Mouse (Mus musculus) ES-Bruce4 (cell line): ENCODE results near the gene Rarg. TPM values are rescaled to one million over a fixed set of nuclear protein-coding genes. Genes with fewer than 3 reads are reported as not detected.

Experiments used
- H3K27ac ChIP-seq: 2 replicates; pipeline ENCODE4 v1.5.1; 2012; ENCODE audit warnings: low read length, inconsistent platforms; ENCODE audit not compliant: insufficient read depth
- H3K27me3 ChIP-seq: 2 replicates; pipeline ENCODE4 v1.6.1; 2012; ENCODE audit warnings: mild to moderate bottlenecking, low read length, inconsistent platforms; ENCODE audit not compliant: control insufficient read depth, poor library complexity, insufficient read depth, severe bottlenecking
- H3K36me3 ChIP-seq: 2 replicates; pipeline ENCODE4 v1.6.1; 2012; ENCODE audit warnings: inconsistent platforms, mild to moderate bottlenecking, low read length, moderate library complexity; ENCODE audit not compliant: control insufficient read depth, poor library complexity, insufficient read depth, severe bottlenecking
- H3K4me1 ChIP-seq: one replicate; pipeline ENCODE4 v1.8.1; 2011; ENCODE audit warnings: low read length; ENCODE audit not compliant: control insufficient read depth, insufficient read depth
- H3K4me3 ChIP-seq: 2 replicates; pipeline ENCODE4 v1.5.1; 2011; ENCODE audit warnings: low read depth, mild to moderate bottlenecking, low read length
- H3K9ac ChIP-seq: 2 replicates; pipeline ENCODE4 v1.6.1; 2012; ENCODE audit warnings: low read depth, mild to moderate bottlenecking, inconsistent platforms; ENCODE audit not compliant: poor library complexity, severe bottlenecking
- H3K9me3 ChIP-seq: replicated peaks from 2 replicates; pipeline ENCODE4 v1.6.1; 2012; ENCODE audit warnings: mild to moderate bottlenecking, low read length, inconsistent platforms; ENCODE audit not compliant: control insufficient read depth, poor library complexity, insufficient read depth, severe bottlenecking
- CTCF ChIP-seq: IDR thresholded peaks from one replicate; pipeline ENCODE4 v1.8.1; 2011; ENCODE audit warnings: low read depth, low read length
- EP300 ChIP-seq: IDR thresholded peaks from 2 replicates; pipeline ENCODE4 v1.6.1; 2011; ENCODE audit warnings: low read depth, low read length; ENCODE audit not compliant: insufficient read depth
- POLR2A ChIP-seq: IDR thresholded peaks from one replicate; pipeline ENCODE4 v1.8.1; 2011; ENCODE audit warnings: low read length; ENCODE audit not compliant: insufficient read depth
- polyA plus RNA-seq: library from polyadenylated mRNA; stranded (reverse); fragments of >200 nt; gene quantifications from 2 replicates; pipeline ENCODE4 v1.2.4, GENCODE M21; 2011; ENCODE audit warnings: low read depth; ENCODE audit not compliant: missing spikeins, insufficient read depth, insufficient read length

The Rarg gene
- polyA plus RNA-seq, 1 experiment = 42.7 TPM

DNA sequence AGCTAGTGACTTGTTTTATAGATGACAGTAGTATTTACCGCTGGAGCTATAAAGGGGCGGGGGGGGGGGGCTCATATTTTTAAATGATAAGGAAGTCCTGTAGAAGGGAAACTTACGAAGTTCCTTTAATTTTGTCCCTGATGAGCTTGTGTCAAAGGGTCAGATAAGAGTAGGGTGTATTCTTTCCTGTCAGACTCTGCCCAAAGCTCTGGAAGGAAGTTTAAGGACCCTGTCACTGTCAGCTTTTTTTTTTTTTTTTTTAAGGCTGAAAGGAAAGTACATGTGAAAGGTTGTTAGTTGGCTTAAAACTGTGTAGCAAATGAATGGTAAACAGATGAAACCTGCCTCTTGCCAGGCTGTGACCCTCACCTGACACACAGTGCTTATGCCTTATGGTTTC lies 26.3 kb upstream of the Rarg start:
- Histone ChIP-seq H3K27me3 (no peaks in the 10 kb centered on the region), H3K4me3 (no peak overlapping the region), H3K36me3 (peaks cover 18% of the 10 kb centered on the region), H3K9ac (no peak overlapping the region), H3K9me3 (no peaks in the 10 kb centered on the region), H3K27ac (no peak overlapping the region), H3K4me1 (no peaks in the 10 kb centered on the region)
- no peak for TF ChIP-seq EP300
- no peak for TF ChIP-seq POLR2A
- no peak for TF ChIP-seq CTCF

DNA sequence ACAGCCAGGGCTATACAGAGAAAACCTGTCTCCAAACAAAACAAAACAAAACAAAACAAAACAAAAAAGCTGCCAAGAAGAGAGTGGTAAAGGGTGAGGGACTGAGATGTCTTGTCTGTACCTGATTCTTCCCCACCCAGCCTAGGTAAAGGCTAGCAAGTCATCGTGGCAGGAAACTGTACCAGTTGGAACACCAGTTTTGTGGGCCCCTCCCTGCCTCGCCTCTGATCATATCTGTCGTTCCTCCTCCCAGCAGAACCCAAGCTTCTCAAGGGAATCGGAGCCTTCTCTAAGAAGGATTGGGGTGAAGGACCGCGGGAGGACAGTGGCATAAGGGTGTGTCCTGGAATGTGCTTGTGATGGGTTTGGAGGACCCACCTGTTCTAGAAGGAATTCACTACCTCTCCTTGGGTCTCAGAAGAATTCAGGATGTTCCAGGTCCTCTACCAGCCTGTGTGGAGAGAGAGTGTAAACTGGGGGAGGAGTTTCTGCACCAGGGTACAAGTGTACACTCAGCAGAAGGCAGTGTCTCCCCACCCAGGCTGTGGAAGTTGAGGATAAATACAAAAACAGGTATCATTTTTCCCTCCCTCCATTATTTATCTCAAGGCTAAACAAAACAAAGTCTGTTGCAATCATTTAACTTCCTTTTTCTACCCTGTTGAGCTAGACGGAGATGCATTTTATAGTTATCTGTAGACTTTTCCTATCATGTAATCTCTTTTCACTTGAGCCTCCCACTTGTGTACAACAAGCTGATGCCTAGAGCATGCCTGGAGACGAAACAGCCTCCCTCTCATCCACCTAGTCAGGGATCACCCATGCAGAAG lies 25.4 kb upstream of the Rarg start:
- H3K36me3 ChIP-seq = peaks cover 18% of the 10 kb centered on the region
- no peaks in the 10 kb centered on the region for H3K9me3 ChIP-seq
- TF ChIP-seq EP300 = no peak
- TF ChIP-seq POLR2A = no peak
- TF ChIP-seq CTCF = no peak
- no peak overlapping the region for H3K4me3 ChIP-seq
- H3K27ac ChIP-seq = no peak overlapping the region; the same call in 1 of the 2 replicates
- no peaks in the 10 kb centered on the region for H3K4me1 ChIP-seq
- H3K9ac ChIP-seq = no peak overlapping the region
- no peaks in the 10 kb centered on the region for H3K27me3 ChIP-seq

DNA sequence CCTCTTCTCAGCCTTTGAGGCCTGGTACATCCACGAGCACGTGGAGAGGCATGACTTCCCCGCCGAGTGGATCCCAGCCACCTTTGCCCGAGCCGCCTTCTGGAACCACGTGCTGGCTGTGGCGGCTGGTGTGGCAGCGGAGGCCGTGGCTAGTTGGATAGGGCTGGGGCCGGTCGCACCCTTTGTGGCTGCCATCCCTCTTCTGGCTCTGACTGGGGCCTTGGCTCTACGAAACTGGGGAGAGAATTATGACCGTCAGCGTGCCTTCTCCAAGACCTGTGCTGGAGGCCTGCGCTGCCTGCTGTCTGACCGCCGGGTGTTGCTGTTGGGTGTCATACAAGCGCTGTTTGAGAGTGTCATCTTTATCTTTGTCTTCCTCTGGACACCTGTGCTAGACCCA lies 23.3 kb upstream of the Rarg start:
- TF ChIP-seq CTCF = no peak
- no peak for TF ChIP-seq POLR2A
- TF ChIP-seq EP300 = no peak
- Histone ChIP-seq H3K36me3 (peaks cover 18% of the 10 kb centered on the region), H3K4me3 (peak overlapping the region; percentile 97), H3K4me1 (no peaks in the 10 kb centered on the region), H3K27me3 (no peaks in the 10 kb centered on the region), H3K9ac (peak overlapping the region; percentile 81), H3K27ac (no peak overlapping the region), H3K9me3 (no peaks in the 10 kb centered on the region)

DNA sequence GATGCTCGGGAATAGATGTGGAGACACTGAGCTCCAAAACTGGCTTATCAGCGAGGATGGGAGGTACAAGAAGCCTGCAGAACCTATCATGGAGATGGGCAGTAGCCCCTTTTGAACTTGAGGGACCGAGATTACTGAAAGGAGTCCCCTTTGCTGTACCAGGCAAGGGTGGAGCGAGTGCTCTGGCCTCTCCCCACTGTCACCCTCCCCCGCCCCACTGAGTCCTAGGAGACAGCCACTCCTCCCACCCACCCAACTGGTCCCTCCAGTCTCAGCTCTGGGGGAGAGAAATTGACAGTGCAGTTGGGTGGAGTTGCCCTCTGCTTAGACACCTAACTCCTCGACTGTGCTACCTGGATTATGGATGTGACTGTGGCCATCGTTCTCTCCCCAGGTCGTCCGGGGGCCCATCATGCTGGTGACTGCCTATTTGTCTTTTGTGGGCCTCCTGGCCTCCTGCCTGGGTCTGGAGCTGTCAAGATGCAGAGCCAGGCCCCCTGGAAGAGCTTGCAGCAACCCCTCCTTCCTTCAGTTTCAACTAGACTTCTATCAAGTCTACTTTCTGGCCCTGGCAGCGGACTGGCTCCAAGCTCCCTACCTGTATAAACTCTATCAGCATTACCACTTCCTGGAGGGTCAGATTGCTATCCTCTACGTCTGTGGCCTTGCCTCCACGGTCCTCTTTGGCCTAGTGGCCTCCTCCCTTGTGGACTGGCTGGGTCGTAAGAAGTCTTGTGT lies 22.6 kb upstream of the Rarg start:
- Histone ChIP-seq H3K27me3 (no peaks in the 10 kb centered on the region), H3K9me3 (no peaks in the 10 kb centered on the region), H3K36me3 (peaks cover 18% of the 10 kb centered on the region), H3K27ac (peak overlapping the region; percentile 37), H3K9ac (peak overlapping the region; percentile 81), H3K4me3 (peak overlapping the region; percentile 97), H3K4me1 (no peaks in the 10 kb centered on the region)
- no peak for TF ChIP-seq POLR2A
- TF ChIP-seq EP300 = no peak

DNA sequence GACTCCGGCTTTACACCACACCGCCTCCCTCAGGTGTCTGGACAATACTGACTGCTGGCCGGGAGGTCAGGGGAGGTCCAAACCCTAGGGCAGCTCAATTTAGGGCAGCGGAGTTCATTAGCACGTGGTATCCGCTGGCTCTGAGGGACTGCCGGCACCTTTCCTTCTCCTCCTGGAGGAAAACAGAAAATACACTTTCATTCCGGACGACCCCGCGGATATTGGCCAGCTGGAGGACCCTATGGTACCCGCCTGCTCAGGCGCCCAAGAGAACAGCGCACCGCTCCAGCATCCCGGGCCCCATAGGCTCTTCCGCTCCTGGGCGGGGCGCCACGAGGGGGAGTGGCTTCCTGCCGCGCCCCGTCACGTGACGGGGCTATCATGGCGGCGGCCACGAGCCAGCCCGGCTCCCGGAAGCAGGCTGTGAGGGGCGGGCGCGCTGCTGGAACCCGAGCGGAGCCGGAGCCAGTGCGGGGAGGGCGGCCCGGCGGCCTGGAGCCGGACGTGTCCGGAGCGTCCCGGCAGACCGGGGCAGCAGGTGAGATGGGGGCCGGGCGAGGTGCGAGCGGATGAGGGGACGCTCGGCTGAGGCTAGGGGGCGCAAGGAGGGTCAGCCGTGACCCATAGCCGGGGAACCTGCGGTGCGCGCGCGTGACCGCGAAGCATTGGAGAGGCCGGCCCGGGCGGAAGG lies 21.9 kb upstream of the Rarg start, which contains the start of gene Mfsd5:
Gene Mfsd5 (plus strand): TSS at position 363 of the 691 bp plus-strand sequence.
- TF ChIP-seq EP300 = 0 out of 2 replicates have a peak, but pooled peaks have one; percentile 44
- TF ChIP-seq POLR2A = peak; percentile 56
- TF ChIP-seq CTCF = peak; percentile 22
- Histone ChIP-seq H3K27ac (peak within 1 kb of the TSS; percentile 71), H3K4me3 (peak within 1 kb of the TSS; percentile 98), H3K4me1 (no peaks in the 10 kb centered on the region), H3K9ac (peak within 1 kb of the TSS; percentile 81), H3K27me3 (no peaks in the 10 kb centered on the region), H3K36me3 (peaks cover 18% of the 10 kb centered on the region), H3K9me3 (no peaks in the 10 kb centered on the region)

DNA sequence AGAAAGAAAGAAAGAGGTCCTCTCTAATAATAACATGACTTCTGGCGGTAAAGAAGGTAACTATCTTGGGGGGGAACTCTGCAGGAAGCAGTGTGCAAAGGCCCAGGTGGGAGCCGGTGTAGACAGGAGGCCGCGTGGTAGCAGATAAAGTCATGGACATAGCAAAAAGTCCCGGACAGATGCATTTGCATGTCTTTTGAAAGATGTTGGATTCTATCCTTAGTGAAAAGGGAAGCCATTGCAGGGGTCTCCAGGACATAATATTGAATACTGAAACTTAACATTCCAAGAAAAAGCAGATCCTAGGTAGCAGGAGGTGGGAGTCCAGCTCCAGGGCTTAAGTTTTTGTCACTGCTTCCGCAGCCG lies 21.4 kb upstream of the Rarg start:
- Histone ChIP-seq H3K9me3 (no peaks in the 10 kb centered on the region), H3K27ac (peak overlapping the region; percentile 71), H3K9ac (peak overlapping the region; percentile 81), H3K4me3 (peak overlapping the region; percentile 98), H3K36me3 (peaks cover 18% of the 10 kb centered on the region), H3K27me3 (no peaks in the 10 kb centered on the region), H3K4me1 (no peaks in the 10 kb centered on the region)
- TF ChIP-seq POLR2A (no peak), EP300 (no peak), CTCF (no peak)
